Mouse (Mus musculus): Measurements from ENCODE around the gene Cep170b. TPM values are rescaled to one million over a fixed set of nuclear protein-coding genes. Genes with fewer than 3 reads are reported as not detected.

Cep170b gene
- polyA plus RNA-seq, 1 experiment = 102 TPM

- DNase-seq = no peak
- Histone ChIP-seq H3K4me1 (ENCODE audit: control insufficient read depth, insufficient read depth, low read length) (no peaks in the 10 kb centered on the region), H3K27me3 (ENCODE audit: control insufficient read depth, insufficient read depth, low read length) (no peaks in the 10 kb centered on the region), H3K27ac (ENCODE audit: insufficient read depth, low read length) (no peak overlapping the region), H3K4me3 (replicated peaks; ENCODE audit: insufficient read depth, low read depth, low read length) (no peak overlapping the region)
- TF ChIP-seq POLR2A (IDR thresholded peaks at IDR 0.05; ENCODE audit: borderline replicate concordance, insufficient read depth, low read length) (no peak), CTCF (IDR thresholded peaks at IDR 0.05; ENCODE audit: borderline replicate concordance, insufficient read depth, low read depth, low read length) (no peak)
- WGBS = 39% methylated on average over 8 of the region's 8 CpGs
Measured at GRCm38 (mm10) chr12:112707573-112707869, 12.7 kb upstream of the Cep170b start.

DNA sequence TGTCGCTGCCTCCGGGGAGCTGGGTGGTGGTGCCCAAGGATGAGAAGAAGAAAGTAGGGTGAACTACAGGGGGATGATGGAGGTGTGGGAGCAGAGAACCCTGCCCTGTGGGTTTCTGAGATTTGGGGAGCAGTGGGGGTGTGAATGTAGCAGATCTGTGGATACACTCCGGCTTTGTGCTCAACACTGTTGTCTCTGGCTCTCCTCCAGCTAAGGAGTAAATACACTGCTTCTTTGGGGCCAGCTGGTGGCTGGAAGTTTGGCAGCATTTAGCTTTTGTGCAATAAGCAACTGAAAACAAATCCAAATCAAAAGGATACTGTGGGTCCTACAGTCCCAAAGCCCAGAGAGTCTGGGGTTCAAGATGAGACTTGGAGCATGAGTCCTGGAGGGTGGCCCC lies 6.3 kb upstream of the Cep170b start:
- TF ChIP-seq POLR2A (IDR thresholded peaks at IDR 0.05; ENCODE audit: borderline replicate concordance, insufficient read depth, low read length) = no peak
- no peak for TF ChIP-seq CTCF (IDR thresholded peaks at IDR 0.05; ENCODE audit: borderline replicate concordance, insufficient read depth, low read depth, low read length)
- no peaks in the 10 kb centered on the region for H3K27me3 ChIP-seq (ENCODE audit: control insufficient read depth, insufficient read depth, low read length)
- WGBS = 36% methylated on average over 3 of the region's 3 CpGs
- peaks cover 2% of the 10 kb centered on the region; the same call in 1 of the 2 replicates for H3K4me1 ChIP-seq (ENCODE audit: control insufficient read depth, insufficient read depth, low read length)
- DNase-seq = peak in 1 of 2 experiments; percentile 54
- H3K27ac ChIP-seq (ENCODE audit: insufficient read depth, low read length) = no peak overlapping the region
- no peak overlapping the region for H3K4me3 ChIP-seq (replicated peaks; ENCODE audit: insufficient read depth, low read depth, low read length)

GRCm38 (mm10) chr12:112717140-112717539 lies 3.1 kb upstream of the Cep170b start:
- no peak overlapping the region for H3K27ac ChIP-seq (ENCODE audit: insufficient read depth, low read length)
- DNase-seq = no peak
- 42% methylated on average over 7 of the region's 7 CpGs for WGBS
- peaks cover 10% of the 10 kb centered on the region for H3K4me1 ChIP-seq (ENCODE audit: control insufficient read depth, insufficient read depth, low read length)
- TF ChIP-seq CTCF (IDR thresholded peaks at IDR 0.05; ENCODE audit: borderline replicate concordance, insufficient read depth, low read depth, low read length) = peak; percentile 61
- no peak for TF ChIP-seq POLR2A (IDR thresholded peaks at IDR 0.05; ENCODE audit: borderline replicate concordance, insufficient read depth, low read length)
- H3K27me3 ChIP-seq (ENCODE audit: control insufficient read depth, insufficient read depth, low read length) = no peaks in the 10 kb centered on the region
- no peak overlapping the region for H3K4me3 ChIP-seq (replicated peaks; ENCODE audit: insufficient read depth, low read depth, low read length)

GRCm38 (mm10) chr12:112718995-112719394 lies 1.3 kb upstream of the Cep170b start:
- H3K4me3 ChIP-seq (replicated peaks; ENCODE audit: insufficient read depth, low read depth, low read length) = no peak overlapping the region
- WGBS = 85% methylated on average over 5 of the region's 5 CpGs
- no peak for TF ChIP-seq POLR2A (IDR thresholded peaks at IDR 0.05; ENCODE audit: borderline replicate concordance, insufficient read depth, low read length)
- TF ChIP-seq CTCF (IDR thresholded peaks at IDR 0.05; ENCODE audit: borderline replicate concordance, insufficient read depth, low read depth, low read length) = no peak
- no peak overlapping the region for H3K27ac ChIP-seq (ENCODE audit: insufficient read depth, low read length)
- H3K4me1 ChIP-seq (ENCODE audit: control insufficient read depth, insufficient read depth, low read length) = peaks cover 16% of the 10 kb centered on the region
- no peak for DNase-seq
- H3K27me3 ChIP-seq (ENCODE audit: control insufficient read depth, insufficient read depth, low read length) = no peaks in the 10 kb centered on the region

DNA sequence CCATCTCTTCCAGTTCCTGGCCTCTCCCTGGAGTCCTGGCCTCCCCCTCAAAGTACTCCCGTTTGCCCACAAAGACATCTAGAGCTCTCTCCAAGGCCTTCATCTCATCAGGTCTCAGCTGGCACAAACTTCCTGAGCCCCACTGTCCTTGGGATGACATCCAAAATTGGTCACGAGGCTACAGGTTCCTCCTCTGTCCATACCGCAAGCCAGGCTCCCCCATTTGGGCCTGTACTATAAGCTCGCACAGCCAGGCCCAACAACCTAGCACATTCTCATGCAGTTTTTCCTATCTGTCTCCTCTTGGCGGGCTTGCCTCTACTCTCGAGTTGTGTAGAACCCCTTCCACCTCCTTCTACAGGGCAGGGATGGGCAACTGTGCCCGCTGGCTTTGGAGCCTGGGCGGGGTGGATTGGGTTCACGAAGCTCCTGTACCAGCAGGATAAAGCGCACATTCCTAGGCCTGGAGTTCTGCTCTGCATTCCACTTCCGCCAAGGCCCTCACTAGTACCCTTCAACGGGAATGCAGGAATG lies 702 bp downstream of the Cep170b start:
- WGBS = 69% methylated on average over 12 of the region's 12 CpGs
- DNase-seq = no peak
- Histone ChIP-seq H3K4me3 (replicated peaks; ENCODE audit: insufficient read depth, low read depth, low read length) (peak overlapping the region; percentile 87), H3K27me3 (ENCODE audit: control insufficient read depth, insufficient read depth, low read length) (no peaks in the 10 kb centered on the region), H3K4me1 (ENCODE audit: control insufficient read depth, insufficient read depth, low read length) (peaks cover 22% of the 10 kb centered on the region), H3K27ac (ENCODE audit: insufficient read depth, low read length) (no peak overlapping the region)
- TF ChIP-seq CTCF (IDR thresholded peaks at IDR 0.05; ENCODE audit: borderline replicate concordance, insufficient read depth, low read depth, low read length) = no peak
- no peak for TF ChIP-seq POLR2A (IDR thresholded peaks at IDR 0.05; ENCODE audit: borderline replicate concordance, insufficient read depth, low read length)

DNA sequence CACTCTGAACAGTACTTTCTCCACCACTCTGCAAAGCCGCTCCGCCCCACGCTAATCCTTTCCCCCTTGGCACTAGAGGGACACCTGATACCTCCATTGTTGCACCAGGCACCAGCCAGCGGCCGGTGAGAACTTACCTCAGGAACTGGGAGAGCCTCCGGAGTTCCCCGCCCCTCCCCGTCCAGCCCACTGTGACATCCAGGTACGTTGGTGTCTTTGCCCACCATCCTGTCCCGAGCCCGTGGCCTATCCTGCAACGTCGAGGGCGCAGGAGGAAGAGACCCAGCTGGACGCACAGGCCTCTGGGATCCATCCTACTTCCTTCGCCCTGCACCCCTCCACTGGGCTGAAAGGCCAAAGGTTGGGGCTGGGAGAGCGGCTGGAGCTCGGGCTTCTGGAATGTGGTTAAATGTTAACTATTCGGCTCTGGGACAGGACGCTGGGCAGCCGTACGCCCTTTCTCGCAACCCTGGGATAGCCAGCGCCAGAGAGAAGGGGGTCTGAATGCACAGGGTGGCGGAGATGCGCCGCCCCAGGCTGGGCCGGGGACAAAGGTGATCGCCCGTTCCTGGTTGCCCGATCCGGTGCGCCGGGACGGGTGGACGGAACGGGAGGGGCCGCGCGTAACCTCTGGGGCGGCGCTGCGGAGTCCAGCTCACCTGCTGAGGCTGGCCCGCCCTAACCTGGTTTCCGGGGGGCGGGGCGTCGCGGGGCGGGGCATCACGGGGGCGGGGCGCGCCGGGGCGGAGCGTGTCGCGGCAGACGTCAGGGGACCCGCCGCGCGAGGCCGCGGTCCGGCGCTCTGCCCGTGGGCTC lies 1.4 kb downstream of the Cep170b start:
- peaks cover 28% of the 10 kb centered on the region for H3K4me1 ChIP-seq (ENCODE audit: control insufficient read depth, insufficient read depth, low read length)
- peak; percentile 77 to 78 for DNase-seq
- no peak for TF ChIP-seq CTCF (IDR thresholded peaks at IDR 0.05; ENCODE audit: borderline replicate concordance, insufficient read depth, low read depth, low read length)
- TF ChIP-seq POLR2A (IDR thresholded peaks at IDR 0.05; ENCODE audit: borderline replicate concordance, insufficient read depth, low read length) = peak; percentile 44; the same call in 1 of the 2 replicates
- peak overlapping the region; percentile 87 for H3K4me3 ChIP-seq (replicated peaks; ENCODE audit: insufficient read depth, low read depth, low read length)
- H3K27me3 ChIP-seq (ENCODE audit: control insufficient read depth, insufficient read depth, low read length) = no peaks in the 10 kb centered on the region
- 9% methylated on average over 63 of the region's 69 CpGs for WGBS
- H3K27ac ChIP-seq (ENCODE audit: insufficient read depth, low read length) = peak overlapping the region; percentile 72

GRCm38 (mm10) chr12:112722240-112723027 lies 2.2 kb downstream of the Cep170b start:
- Histone ChIP-seq H3K4me3 (replicated peaks; ENCODE audit: insufficient read depth, low read depth, low read length) (peak overlapping the region; percentile 87), H3K4me1 (ENCODE audit: control insufficient read depth, insufficient read depth, low read length) (peaks cover 36% of the 10 kb centered on the region), H3K27ac (ENCODE audit: insufficient read depth, low read length) (peak overlapping the region; percentile 66), H3K27me3 (ENCODE audit: control insufficient read depth, insufficient read depth, low read length) (no peaks in the 10 kb centered on the region)
- TF ChIP-seq CTCF (IDR thresholded peaks at IDR 0.05; ENCODE audit: borderline replicate concordance, insufficient read depth, low read depth, low read length) = no peak
- TF ChIP-seq POLR2A (IDR thresholded peaks at IDR 0.05; ENCODE audit: borderline replicate concordance, insufficient read depth, low read length) = no peak
- peak; percentile 80 to 83 for DNase-seq
- 1% methylated on average over 70 of the region's 75 CpGs for WGBS

All from cerebellum, adult 2 months (tissue).